Mouse (Mus musculus): Measurements from ENCODE around the gene Prps2.
A peak's percentile ranks its signal among the peaks of the same experiment; 100 is the strongest.
"Not testable (repeated sequence)": the region's sequence is repeated elsewhere in the genome, so short reads cannot be mapped to it uniquely, and the experiment has no call there.

The Prps2 gene

DNA sequence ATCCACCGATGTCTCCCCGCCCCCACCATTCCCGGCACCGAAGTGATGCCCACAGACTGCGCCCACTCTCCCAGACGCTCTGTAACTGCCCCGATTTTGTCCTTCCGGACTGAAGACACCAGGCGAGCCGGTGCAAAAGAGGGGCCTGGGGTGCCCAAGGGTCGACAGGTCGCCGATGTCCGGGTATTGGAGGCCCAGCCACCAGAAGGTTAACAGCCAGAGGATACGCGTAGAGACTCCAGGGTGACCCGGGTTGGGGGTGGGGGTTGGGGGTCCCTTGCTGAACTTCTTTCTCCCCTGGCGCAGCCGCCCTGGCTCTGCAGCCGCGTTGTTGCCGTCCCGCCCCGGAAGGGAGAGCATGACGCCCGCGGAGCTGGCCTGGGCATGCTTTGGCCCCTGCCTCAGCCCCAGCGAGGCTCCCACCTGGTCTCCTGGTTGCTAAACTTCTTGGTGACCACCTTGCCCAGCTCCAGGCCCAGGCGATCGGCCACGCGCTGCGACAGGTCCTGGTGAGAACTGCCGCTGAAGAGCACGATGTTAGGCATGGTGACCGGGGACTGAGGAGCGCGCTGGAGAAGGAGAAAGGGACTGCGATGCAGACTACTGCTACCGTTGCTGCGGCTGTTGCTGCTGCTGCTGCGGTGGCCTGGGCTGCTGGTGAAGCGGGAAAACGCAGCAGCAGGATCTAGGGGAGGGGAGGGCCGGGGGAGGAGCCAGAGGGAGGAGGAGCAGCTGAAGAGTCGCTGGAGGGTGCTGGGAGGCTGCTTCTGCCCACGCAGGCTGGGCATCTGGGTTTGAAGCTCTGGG lies at the start of gene Prps2:
Gene Prps2 (minus strand): TSS at position 703 of the 807 bp plus-strand sequence.
- DNase-seq: peak; percentile 3 to 6

DNA sequence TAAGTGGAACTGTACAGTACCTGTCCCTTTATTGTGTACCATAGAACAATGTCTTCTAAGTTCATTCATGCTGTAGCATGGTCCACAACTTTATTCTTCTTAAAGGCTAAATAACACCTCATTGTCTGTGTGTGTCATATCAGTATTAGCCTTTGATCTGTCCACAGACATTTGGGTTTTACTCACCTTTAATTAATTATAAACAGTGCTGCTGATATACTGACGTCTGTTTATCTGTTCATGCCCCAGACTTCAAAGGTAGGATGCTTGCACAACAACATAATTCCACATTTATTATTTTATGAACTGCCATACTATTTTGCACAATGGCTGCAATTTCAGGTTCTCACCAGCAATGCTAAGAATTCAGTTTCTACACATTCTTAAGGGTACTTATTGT lies 35.1 kb upstream of the Prps2 start:
- no peak for DNase-seq

GRCm38 (mm10) chrX:167394940-167395339 lies 12.4 kb upstream of the Prps2 start:
- DNase-seq: no peak

GRCm38 (mm10) chrX:167386647-167387046 lies 4.1 kb upstream of the Prps2 start:
- DNase-seq: no peak

DNA sequence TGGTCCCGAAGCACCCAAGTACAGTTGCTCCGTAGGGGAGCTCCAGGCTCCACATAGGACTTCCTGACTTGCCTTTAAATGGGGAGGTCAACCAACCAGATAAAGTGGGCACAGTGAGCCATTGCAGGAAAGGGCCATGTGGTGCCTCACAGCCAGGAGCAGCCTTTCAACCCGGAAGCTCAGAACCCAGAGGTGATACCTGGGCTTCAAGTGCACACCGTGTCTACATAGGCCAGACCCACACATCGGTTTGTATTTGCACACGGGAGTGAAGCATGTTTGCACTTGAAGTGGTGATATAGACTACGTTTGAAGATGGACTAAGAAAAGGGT lies 271 bp upstream of the Prps2 start:
- peak in 1 of 2 experiments; percentile 3 for DNase-seq

DNA sequence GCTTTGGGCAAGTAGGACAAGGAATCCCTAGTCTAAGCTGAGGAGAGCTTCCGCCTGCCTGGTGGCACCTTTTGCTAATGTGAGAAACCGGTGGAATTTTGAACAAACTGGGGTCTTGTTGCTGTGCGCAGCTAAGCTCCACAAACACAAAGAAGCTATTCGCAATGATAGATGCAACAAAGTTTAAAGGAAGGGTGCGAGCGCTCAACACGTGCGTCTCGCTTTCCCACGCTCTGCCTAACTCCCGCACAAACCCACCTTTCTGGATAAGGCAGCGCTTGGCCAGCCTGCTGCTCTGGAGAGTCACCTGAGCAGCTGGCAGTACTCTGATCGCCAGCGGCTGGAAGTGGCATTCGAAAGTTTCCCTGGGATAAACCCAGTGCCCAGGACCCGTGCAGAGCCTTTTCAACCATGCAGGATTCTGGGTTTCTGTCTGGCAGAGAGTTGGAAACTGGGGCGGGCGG lies 934 bp downstream of the Prps2 start:
- peak in 1 of 2 experiments; percentile 6 for DNase-seq

DNA sequence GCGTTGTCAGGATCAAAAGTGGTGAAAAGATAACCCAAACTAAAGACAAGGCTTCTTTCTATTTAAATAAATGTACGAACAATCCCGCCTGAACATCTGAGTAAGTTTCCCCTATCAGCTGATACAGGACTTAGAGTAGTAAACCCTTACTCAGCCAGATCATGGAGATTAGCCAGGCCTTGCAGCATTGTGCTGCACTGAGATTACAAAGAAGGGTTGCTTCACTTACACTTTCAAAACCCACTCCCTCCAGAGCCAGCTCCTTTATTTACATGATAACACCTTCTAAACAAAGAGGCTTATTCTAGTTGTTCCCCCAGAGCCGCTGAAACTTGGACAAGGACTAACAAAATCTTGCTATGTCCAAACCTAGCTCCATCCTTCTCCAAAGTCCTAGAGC lies 2.5 kb downstream of the Prps2 start:
- no peak for DNase-seq

GRCm38 (mm10) chrX:167361231-167361630 lies 21.3 kb downstream of the Prps2 start:
- DNase-seq: not testable (repeated sequence)

GRCm38 (mm10) chrX:167359704-167360103 lies 22.8 kb downstream of the Prps2 start:
- DNase-seq: no peak

- no peak for DNase-seq
Observed at GRCm38 (mm10) chrX:167357415-167357814, 25.1 kb downstream of the Prps2 start.

DNA sequence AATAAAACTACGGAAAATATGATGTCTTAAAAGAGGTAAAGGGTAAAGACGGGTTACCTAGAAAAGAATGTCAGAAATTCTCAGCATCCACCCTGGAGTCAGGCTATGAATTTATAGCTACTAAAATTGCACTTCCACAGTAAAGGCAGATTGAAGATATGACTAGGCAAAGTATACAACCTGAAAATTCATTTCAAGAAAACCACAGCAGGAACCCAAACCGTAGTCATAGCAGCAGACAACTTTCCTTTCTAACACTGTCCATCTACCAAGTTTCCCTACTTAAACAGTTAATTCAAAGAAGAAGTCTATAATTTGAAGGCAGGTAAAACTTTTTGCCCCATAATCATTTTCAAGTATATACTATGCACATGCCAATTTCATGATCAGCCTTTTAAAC lies 26.6 kb downstream of the Prps2 start:
- no peak for DNase-seq

DNA sequence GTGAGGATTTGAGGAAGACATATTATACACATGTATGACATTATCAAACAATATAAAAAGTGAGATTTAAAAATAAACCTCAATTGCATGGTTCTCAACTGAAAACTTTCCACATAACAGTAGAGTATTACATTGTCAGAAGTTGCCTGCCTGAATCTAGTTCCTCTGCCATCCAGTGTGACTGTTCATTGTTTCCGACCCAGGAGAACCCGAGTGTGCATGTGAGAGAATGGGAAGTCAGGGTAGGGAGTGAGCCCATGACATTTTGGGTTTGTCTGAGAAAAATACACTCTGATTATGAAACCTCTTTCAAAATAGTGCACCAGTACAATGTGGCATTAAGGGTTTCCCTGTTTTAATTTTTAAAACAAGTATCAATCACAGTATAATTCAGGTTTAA lies 28.9 kb downstream of the Prps2 start:
- no peak for DNase-seq

GRCm38 (mm10) chrX:167346440-167346839 lies 36.1 kb downstream of the Prps2 start:
- no peak for DNase-seq

- no peak for DNase-seq
Observed at GRCm38 (mm10) chrX:167344356-167344755, 38.2 kb downstream of the Prps2 start.

DNA sequence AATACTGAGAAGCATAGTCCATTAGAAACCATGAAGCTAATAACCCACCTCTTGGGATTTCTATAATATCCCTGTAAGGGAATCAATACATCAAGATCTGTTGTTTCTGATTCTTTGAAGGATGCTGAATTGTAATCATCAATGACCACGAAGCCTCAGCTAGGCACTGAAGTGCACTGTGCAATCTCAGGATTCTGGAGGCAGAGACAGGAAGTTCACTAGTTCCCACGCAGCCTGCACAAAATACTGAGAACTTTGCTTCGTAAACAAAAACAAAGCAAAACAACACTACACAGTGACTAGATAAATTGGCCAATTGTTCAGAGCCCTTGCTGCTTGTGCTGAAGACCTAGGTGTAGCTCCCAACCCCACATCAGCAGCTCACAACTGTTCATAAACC lies 40.7 kb downstream of the Prps2 start:
- DNase-seq: no peak

GRCm38 (mm10) chrX:167340190-167340589 lies 42.4 kb downstream of the Prps2 start:
- DNase-seq: no peak

GRCm38 (mm10) chrX:167337990-167338389 lies 44.6 kb downstream of the Prps2 start:
- no peak for DNase-seq

GRCm38 (mm10) chrX:167334571-167334970 lies 48.0 kb downstream of the Prps2 start:
- DNase-seq: no peak

DNA sequence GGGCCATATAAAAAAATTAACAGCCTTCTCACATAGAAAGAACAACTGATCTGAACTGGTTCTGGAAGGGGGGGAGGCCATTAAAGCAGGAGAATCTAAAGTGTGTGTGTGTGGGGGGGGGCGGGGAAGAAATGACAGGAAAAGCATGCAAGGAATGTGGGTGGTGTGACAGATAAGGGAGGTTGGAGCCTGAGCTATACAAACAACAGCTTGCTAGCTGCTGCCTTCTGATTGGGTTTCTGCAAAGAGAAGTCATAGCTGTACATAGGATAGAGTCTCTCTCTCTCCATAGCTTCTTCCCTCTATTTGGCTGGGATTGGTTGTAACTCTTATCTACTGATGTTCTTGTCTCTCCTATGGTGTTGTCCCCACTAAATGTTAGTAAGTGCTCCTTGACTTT lies 49.9 kb downstream of the Prps2 start:
- no peak for DNase-seq

DNA sequence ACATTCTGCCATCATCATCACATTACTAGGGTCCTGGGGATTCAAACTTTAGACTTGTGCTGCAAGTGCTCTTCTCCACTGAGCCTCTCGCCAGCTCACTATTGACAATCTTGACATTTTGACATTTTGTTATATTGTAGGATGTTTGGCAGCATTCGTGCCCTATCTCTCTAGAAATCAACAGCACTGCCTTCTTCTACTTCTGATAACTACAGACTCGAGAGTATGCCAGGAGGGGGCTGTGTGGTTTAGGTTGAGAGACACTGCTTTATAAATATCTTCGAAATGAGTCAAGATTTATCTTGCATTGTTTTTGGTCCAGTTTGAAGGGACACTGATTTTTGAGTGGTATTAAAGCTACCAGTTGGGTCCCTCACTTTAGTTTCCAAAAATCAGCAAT lies 51.6 kb downstream of the Prps2 start:
- DNase-seq: no peak

GRCm38 (mm10) chrX:167330399-167330798 lies 52.1 kb downstream of the Prps2 start, which contains the start of gene Tlr7:
Gene Tlr7, minus strand, starts transcription at chrX:167330558.
- no peak for DNase-seq

- DNase-seq: no peak
Observed at GRCm38 (mm10) chrX:167329620-167330019, 52.9 kb downstream of the Prps2 start.

DNA sequence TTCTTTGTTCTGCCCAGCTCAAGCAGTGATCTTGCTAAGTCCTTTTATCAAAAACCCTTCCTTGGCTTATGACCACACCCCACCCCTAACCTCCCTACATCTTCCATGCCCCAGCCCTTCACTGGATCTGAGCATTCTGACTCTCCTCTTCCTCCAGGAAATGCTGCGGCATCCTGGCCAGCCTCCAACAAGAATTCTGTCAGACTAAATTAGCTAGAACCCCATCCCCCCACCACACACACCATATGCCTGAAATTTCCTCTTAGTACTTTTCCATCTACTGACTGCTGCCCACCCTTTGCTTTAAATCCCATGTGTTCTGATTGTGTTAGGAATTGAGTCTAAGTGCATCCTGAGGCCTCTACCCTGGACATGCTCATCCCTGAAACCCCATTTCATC lies 53.5 kb downstream of the Prps2 start:
- no peak for DNase-seq

GRCm38 (mm10) chrX:167328519-167328918 lies 54.0 kb downstream of the Prps2 start:
- no peak for DNase-seq

GRCm38 (mm10) chrX:167323742-167324141 lies 58.8 kb downstream of the Prps2 start:
- no peak for DNase-seq

Data from cerebellum, postnatal 36 days (tissue).